Mouse (Mus musculus): ENCODE measurements around the gene Hmga1b. TPM values are rescaled to one million over a fixed set of nuclear protein-coding genes. Genes with fewer than 3 reads are reported as not detected.
"Not testable (repeated sequence)": the region's sequence is repeated elsewhere in the genome, so short reads cannot be mapped to it uniquely, and the experiment has no call there.

Hmga1b gene
- polyA plus RNA-seq, 1 experiment from 2014 or later = 57.8 TPM

DNA sequence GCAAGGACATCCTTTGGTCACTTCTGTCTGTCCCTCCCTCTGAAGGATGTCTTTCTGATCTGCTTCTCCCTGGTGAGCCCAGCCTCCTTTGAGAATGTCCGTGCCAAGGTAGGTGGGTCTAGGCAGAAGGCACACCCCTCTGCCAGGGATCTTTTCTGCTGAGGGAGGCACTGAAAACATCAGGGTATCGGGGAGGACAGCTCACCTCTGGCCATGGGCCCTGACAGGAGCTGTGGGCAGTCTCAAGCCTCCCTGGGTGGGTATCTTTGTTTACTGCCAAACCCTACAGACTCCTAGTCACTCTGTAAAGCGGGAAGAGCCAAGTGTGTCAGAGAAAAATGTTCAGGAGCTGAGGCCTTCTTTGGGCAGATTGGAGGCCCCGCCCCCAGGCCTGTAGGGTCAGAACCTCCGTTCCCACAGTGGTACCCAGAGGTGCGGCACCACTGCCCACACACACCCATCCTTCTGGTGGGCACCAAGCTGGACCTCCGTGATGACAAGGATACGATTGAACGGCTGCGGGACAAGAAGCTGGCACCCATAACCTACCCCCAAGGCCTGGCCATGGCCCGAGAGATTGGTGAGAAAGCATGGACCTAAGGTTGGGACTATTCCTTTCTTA is 39.7 kb upstream of the Hmga1b start:
- no peak for TF ChIP-seq CTCF (IDR thresholded peaks at IDR 0.05)
- H3K27me3 ChIP-seq = no peaks in the 10 kb centered on the region
- ATAC-seq (no peak), DNase-seq (ENCODE audit: low read depth, low spot score) (no peak)
- CTCF ChIA-PET = interaction anchor here (1.0 to 7.6 kb wide), 3 partner anchors 9 to 77 kb away, joined by 4 to 81 read pairs (median 6); partner anchors contain the start of gene Cbr2
- in situ Hi-C loops (cut with MboI; ENCODE audit: low pct_unique_long_range_greater_than_20kb) = no loop called here
- POLR2A ChIA-PET = no interaction called here

DNA sequence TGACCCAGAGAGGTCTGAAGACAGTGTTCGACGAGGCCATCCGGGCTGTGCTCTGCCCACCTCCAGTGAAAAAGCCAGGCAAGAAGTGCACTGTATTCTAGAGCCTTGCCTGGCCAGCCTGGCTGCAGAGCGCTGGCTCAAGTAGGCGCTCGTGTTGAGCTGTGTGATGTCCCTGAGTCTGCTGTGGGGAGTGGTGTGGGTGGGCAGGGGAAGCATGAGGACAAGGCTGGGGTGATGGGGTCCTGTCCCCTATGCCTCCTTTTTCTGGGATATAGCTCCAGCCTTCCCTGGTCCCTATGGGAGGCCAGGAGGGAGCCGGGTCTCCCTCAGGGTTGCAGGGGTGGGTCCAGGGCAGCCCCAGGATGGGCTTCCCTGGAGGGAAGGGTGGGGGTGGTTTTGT is 39.1 kb upstream of the Hmga1b start:
- H3K27me3 ChIP-seq = no peaks in the 10 kb centered on the region
- ChIA-PET POLR2A (no interaction called here), CTCF (interaction anchor here (1.0 to 7.6 kb wide), 2 partner anchors 50 to 76 kb away, joined by 6 to 81 read pairs; no protein-coding TSS in a partner anchor)
- ATAC-seq = no peak
- TF ChIP-seq CTCF (IDR thresholded peaks at IDR 0.05) = no peak
- in situ Hi-C loops (cut with MboI; ENCODE audit: low pct_unique_long_range_greater_than_20kb) = no loop called here
- no peak for DNase-seq (ENCODE audit: low read depth, low spot score)

GRCm38 (mm10) chr11:120726243-120727168 is 36.1 kb upstream of the Hmga1b start:
- ChIA-PET POLR2A (no interaction called here), CTCF (interaction anchor here (1.2 to 7.6 kb wide), 3 partner anchors 11 to 50 kb away, joined by 3 to 81 read pairs (median 16); no protein-coding TSS in a partner anchor)
- DNase-seq (ENCODE audit: low read depth, low spot score) (no peak), ATAC-seq (no peak)
- no peaks in the 10 kb centered on the region for H3K27me3 ChIP-seq
- TF ChIP-seq CTCF (IDR thresholded peaks at IDR 0.05) = no peak
- in situ Hi-C loops (cut with MboI; ENCODE audit: low pct_unique_long_range_greater_than_20kb) = loop anchor here (5.0 kb wide), 1 partner anchor 51 kb away; no protein-coding TSS in a partner anchor

- H3K27me3 ChIP-seq = no peaks in the 10 kb centered on the region
- in situ Hi-C loops (cut with MboI; ENCODE audit: low pct_unique_long_range_greater_than_20kb) = loop anchor here (5.0 kb wide), 1 partner anchor 50 kb away; no protein-coding TSS in a partner anchor
- ATAC-seq = peak; percentile 86
These were observed 35.4 kb upstream of the Hmga1b start, which contains the start of gene Dcxr for GRCm38 (mm10) chr11:120727169-120727527. Dcxr (minus strand) TSS chr11:120727281.

GRCm38 (mm10) chr11:120727564-120727963 is 35.0 kb upstream of the Hmga1b start:
- POLR2A ChIA-PET = no interaction called here
- H3K27me3 ChIP-seq = no peaks in the 10 kb centered on the region
- in situ Hi-C loops (cut with MboI; ENCODE audit: low pct_unique_long_range_greater_than_20kb) = loop anchor here (5.0 kb wide), 1 partner anchor 50 kb away; no protein-coding TSS in a partner anchor
- ATAC-seq (no peak), DNase-seq (ENCODE audit: low read depth, low spot score) (no peak)
- CTCF ChIA-PET = interaction anchor here (2.6 kb wide), 1 partner anchor 49 kb away, joined by 16 read pairs; no protein-coding TSS in a partner anchor
- no peak for TF ChIP-seq CTCF (IDR thresholded peaks at IDR 0.05)

More at GRCm38 (mm10) chr11:120727169-120727527, 35.4 kb upstream of the Hmga1b start, which contains the start of gene Dcxr:
- ChIA-PET POLR2A (no interaction called here), CTCF (interaction anchor here (2.6 kb wide), 1 partner anchor 49 kb away, joined by 16 read pairs; no protein-coding TSS in a partner anchor)
- peak; percentile 83 for DNase-seq (ENCODE audit: low read depth, low spot score)
- no peak for TF ChIP-seq CTCF (IDR thresholded peaks at IDR 0.05)

- CTCF ChIA-PET = interaction anchor here (1.3 to 2.6 kb wide), 2 partner anchors 8 to 48 kb away, joined by 3 to 16 read pairs; no protein-coding TSS in a partner anchor
- DNase-seq (ENCODE audit: low read depth, low spot score) (no peak), ATAC-seq (no peak)
- H3K27me3 ChIP-seq = no peaks in the 10 kb centered on the region
- no peak for TF ChIP-seq CTCF (IDR thresholded peaks at IDR 0.05)
- in situ Hi-C loops (cut with MboI; ENCODE audit: low pct_unique_long_range_greater_than_20kb) = loop anchor here (5.0 kb wide), 1 partner anchor 49 kb away; no protein-coding TSS in a partner anchor
- POLR2A ChIA-PET = no interaction called here
These were observed 33.9 kb upstream of the Hmga1b start for GRCm38 (mm10) chr11:120728530-120729240.

GRCm38 (mm10) chr11:120729432-120730050 is 33.1 kb upstream of the Hmga1b start:
- ATAC-seq; DNase-seq (ENCODE audit: low read depth, low spot score); POLR2A ChIA-PET; H3K27me3 ChIP-seq: not testable (repeated sequence)
- in situ Hi-C loops (cut with MboI; ENCODE audit: low pct_unique_long_range_greater_than_20kb) = loop anchor here (5.0 kb wide), 1 partner anchor 48 kb away; no protein-coding TSS in a partner anchor
- CTCF ChIA-PET = interaction anchor here (1.3 to 2.6 kb wide), 2 partner anchors 9 to 47 kb away, joined by 3 to 16 read pairs; no protein-coding TSS in a partner anchor

- no peaks in the 10 kb centered on the region for H3K27me3 ChIP-seq
- CTCF ChIA-PET = no interaction called here
- DNase-seq (ENCODE audit: low read depth, low spot score) = no peak
- TF ChIP-seq CTCF (IDR thresholded peaks at IDR 0.05) = no peak
- POLR2A ChIA-PET = no interaction called here
- in situ Hi-C loops (cut with MboI; ENCODE audit: low pct_unique_long_range_greater_than_20kb) = no loop called here
- ATAC-seq = no peak
These were observed 32.2 kb upstream of the Hmga1b start for GRCm38 (mm10) chr11:120730331-120730870.

DNA sequence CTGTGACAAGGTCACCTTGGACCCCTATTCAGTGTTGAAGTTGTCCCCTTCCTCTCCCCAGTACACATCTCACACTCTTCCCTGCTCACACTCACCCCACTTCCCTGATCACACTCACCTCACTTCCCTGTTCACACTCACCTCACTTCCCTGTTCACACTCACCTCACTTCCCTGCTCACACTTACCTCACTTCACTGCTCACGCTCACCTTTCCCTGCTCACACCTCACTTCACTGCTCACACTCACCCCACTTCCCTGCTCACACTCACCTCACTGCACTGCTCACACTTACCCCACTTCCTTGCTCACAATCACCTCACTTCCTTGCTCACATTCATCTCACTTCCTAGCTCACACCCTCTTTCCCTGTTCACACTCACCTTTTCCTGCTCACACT is 31.2 kb upstream of the Hmga1b start:
- H3K27me3 ChIP-seq = no peaks in the 10 kb centered on the region
- no peak for TF ChIP-seq CTCF (IDR thresholded peaks at IDR 0.05)
- DNase-seq (ENCODE audit: low read depth, low spot score) (no peak), ATAC-seq (no peak)
- POLR2A ChIA-PET = no interaction called here
- in situ Hi-C loops (cut with MboI; ENCODE audit: low pct_unique_long_range_greater_than_20kb) = no loop called here
- CTCF ChIA-PET = interaction anchor here (1.0 to 1.3 kb wide), 2 partner anchors 9 to 45 kb away, joined by 3 to 4 read pairs; no protein-coding TSS in a partner anchor
